Mouse (Mus musculus) midbrain, embryonic 11.5 days (tissue): Measurements from ENCODE around the gene Fam187a. TPM values are rescaled to one million over a fixed set of nuclear protein-coding genes. Genes with fewer than 3 reads are reported as not detected.

Experiments
- ATAC-seq: fragments of 200-750 bp; cut with Nextera tagmentation; 2 replicates; pipeline ENCODE4 v1.8.0; 2017; ENCODE audit warnings: moderate TSS enrichment, moderate library complexity; ENCODE audit not compliant: low FRiP score
- DNase-seq: peaks from one replicate; pipeline ENCODE4 v3.0.0; 2015; ENCODE audit warnings: low spot score; ENCODE audit errors: missing footprints
- H3K27ac ChIP-seq: fragments of 300-500 bp; sonication (generic); 2 replicates; pipeline ENCODE4 v1.5.1; 2014; ENCODE audit warnings: low read depth, low read length
- H3K27me3 ChIP-seq: fragments of 300-500 bp; sonication (generic); 2 replicates; pipeline ENCODE4 v1.6.1; 2014; ENCODE audit warnings: mild to moderate bottlenecking, low read length, moderate library complexity, mixed read lengths; ENCODE audit not compliant: control insufficient read depth, insufficient read depth
- H3K36me3 ChIP-seq: fragments of 300-500 bp; sonication (generic); 2 replicates; pipeline ENCODE4 v1.6.1; 2014; ENCODE audit warnings: mild to moderate bottlenecking, low read length, moderate library complexity, mixed read lengths; ENCODE audit not compliant: control insufficient read depth, insufficient read depth
- H3K4me1 ChIP-seq: fragments of 300-500 bp; sonication (generic); 2 replicates; pipeline ENCODE4 v1.6.1; 2014; ENCODE audit warnings: low read length; ENCODE audit not compliant: control insufficient read depth, insufficient read depth
- H3K4me2 ChIP-seq: fragments of 300-500 bp; sonication (generic); 2 replicates; pipeline ENCODE4 v1.6.1; 2014; ENCODE audit warnings: mild to moderate bottlenecking, moderate library complexity
- H3K4me3 ChIP-seq: fragments of 300-500 bp; sonication (generic); 2 replicates; pipeline ENCODE4 v1.5.1; 2014; ENCODE audit warnings: low read depth, low read length
- H3K9ac ChIP-seq: fragments of 300-500 bp; sonication (generic); 2 replicates; pipeline ENCODE4 v1.6.1; 2014; ENCODE audit warnings: low read length
- H3K9me3 ChIP-seq: fragments of 300-500 bp; sonication (generic); 2 replicates; pipeline ENCODE4 v1.6.1; 2016; ENCODE audit warnings: low read length; ENCODE audit not compliant: control insufficient read depth
- WGBS: fragments of 180-500 bp; shearing (Covaris S2); extraction: QIAGEN DNeasy Blood & Tissue Kit; methylation state at CpG from one replicate; pipeline ENCODE4 v1.1.7; 2014; 5-methylcytosine and 5-hydroxymethylcytosine counted together
- polyA plus RNA-seq: library from polyadenylated mRNA; unstranded; fragments of >200 nt; fragmentation: Nextera tagmentation; extraction: Ambion mirVana; gene quantifications from 2 replicates; pipeline ENCODE4 v1.2.1, GENCODE M21; 2014

Fam187a gene
- polyA plus RNA-seq, result 0.10 and 0.11 TPM in 2 replicates

GRCm38 (mm10) chr11:102884616-102885219, at the start of gene Fam187a:
Gene Fam187a (plus strand): TSS chr11:102885169.
- H3K36me3 ChIP-seq, result no peaks in the 10 kb centered on the region
- no peak within 1 kb of the TSS for H3K4me2 ChIP-seq
- H3K4me3 ChIP-seq, result no peak within 1 kb of the TSS
- no peaks in the 10 kb centered on the region for H3K9me3 ChIP-seq
- peaks cover 10% of the 10 kb centered on the region for H3K4me1 ChIP-seq
- 62% methylated on average over 10 of the region's 10 CpGs for WGBS
- ATAC-seq, result no peak
- peaks cover 2% of the 10 kb centered on the region for H3K27me3 ChIP-seq
- no peak within 1 kb of the TSS for H3K9ac ChIP-seq
- no peak within 1 kb of the TSS for H3K27ac ChIP-seq
- DNase-seq, result peak; percentile 62

GRCm38 (mm10) chr11:102835549-102835948, 49.4 kb upstream of the Fam187a start, which contains the start of gene Higd1b:
Gene Higd1b (plus strand): TSS chr11:102835849.
- no peaks in the 10 kb centered on the region for H3K4me1 ChIP-seq
- no peak within 1 kb of the TSS for H3K4me2 ChIP-seq
- H3K27ac ChIP-seq, result no peak within 1 kb of the TSS
- peaks cover 11% of the 10 kb centered on the region; the same call in 1 of the 2 replicates for H3K36me3 ChIP-seq
- H3K4me3 ChIP-seq, result no peak within 1 kb of the TSS
- no peaks in the 10 kb centered on the region for H3K9me3 ChIP-seq
- WGBS, result 80% methylated on average over 4 of the region's 4 CpGs
- DNase-seq (no peak), ATAC-seq (no peak)
- no peak within 1 kb of the TSS for H3K9ac ChIP-seq
- H3K27me3 ChIP-seq, result no peaks in the 10 kb centered on the region

GRCm38 (mm10) chr11:102836146-102836545, 48.8 kb upstream of the Fam187a start:
- Histone ChIP-seq H3K4me3 (no peak overlapping the region), H3K36me3 (peaks cover 15% of the 10 kb centered on the region), H3K4me2 (no peak overlapping the region), H3K9me3 (no peaks in the 10 kb centered on the region), H3K4me1 (no peaks in the 10 kb centered on the region), H3K27ac (no peak overlapping the region), H3K9ac (no peak overlapping the region), H3K27me3 (no peaks in the 10 kb centered on the region)
- ATAC-seq, result no peak
- no peak for DNase-seq
- 92% methylated on average over 9 of the region's 9 CpGs for WGBS

GRCm38 (mm10) chr11:102837385-102837784, 47.6 kb upstream of the Fam187a start:
- ATAC-seq (no peak), DNase-seq (no peak)
- Histone ChIP-seq H3K4me1 (no peaks in the 10 kb centered on the region), H3K4me2 (no peak overlapping the region), H3K27me3 (no peaks in the 10 kb centered on the region), H3K36me3 (peaks cover 19% of the 10 kb centered on the region), H3K27ac (no peak overlapping the region), H3K9ac (no peak overlapping the region), H3K9me3 (no peaks in the 10 kb centered on the region), H3K4me3 (no peak overlapping the region)
- WGBS, result 85% methylated on average over 1 of the region's 1 CpGs

GRCm38 (mm10) chr11:102838126-102838525, 46.8 kb upstream of the Fam187a start:
- H3K27me3 ChIP-seq, result no peaks in the 10 kb centered on the region
- no peak for DNase-seq
- 96% methylated on average over 2 of the region's 2 CpGs for WGBS
- no peak overlapping the region for H3K4me3 ChIP-seq
- H3K27ac ChIP-seq, result no peak overlapping the region
- H3K4me2 ChIP-seq, result no peak overlapping the region
- no peaks in the 10 kb centered on the region for H3K9me3 ChIP-seq
- peaks cover 21% of the 10 kb centered on the region for H3K36me3 ChIP-seq
- no peak for ATAC-seq
- no peaks in the 10 kb centered on the region for H3K4me1 ChIP-seq
- H3K9ac ChIP-seq, result no peak overlapping the region

GRCm38 (mm10) chr11:102838616-102839150, 46.3 kb upstream of the Fam187a start:
- 89% methylated on average over 9 of the region's 9 CpGs for WGBS
- no peak overlapping the region for H3K9ac ChIP-seq
- no peaks in the 10 kb centered on the region for H3K9me3 ChIP-seq
- H3K36me3 ChIP-seq, result peaks cover 23% of the 10 kb centered on the region
- ATAC-seq (no peak), DNase-seq (no peak)
- H3K4me2 ChIP-seq, result no peak overlapping the region
- no peaks in the 10 kb centered on the region for H3K27me3 ChIP-seq
- H3K4me3 ChIP-seq, result no peak overlapping the region
- H3K27ac ChIP-seq, result no peak overlapping the region
- no peaks in the 10 kb centered on the region for H3K4me1 ChIP-seq

- Histone ChIP-seq H3K4me1 (no peaks in the 10 kb centered on the region), H3K27ac (no peak overlapping the region), H3K9ac (no peak overlapping the region), H3K4me2 (no peak overlapping the region), H3K36me3 (peaks cover 52% of the 10 kb centered on the region), H3K9me3 (no peaks in the 10 kb centered on the region), H3K4me3 (no peak overlapping the region), H3K27me3 (no peaks in the 10 kb centered on the region)
- DNase-seq (no peak), ATAC-seq (no peak)
- WGBS, result 90% methylated on average over 10 of the region's 10 CpGs
These were observed 39.0 kb upstream of the Fam187a start for GRCm38 (mm10) chr11:102845926-102846325.

- H3K36me3 ChIP-seq, result peaks cover 44% of the 10 kb centered on the region
These were observed 33.1 kb upstream of the Fam187a start for GRCm38 (mm10) chr11:102851883-102852282.

GRCm38 (mm10) chr11:102853760-102854159, 31.2 kb upstream of the Fam187a start:
- Histone ChIP-seq H3K36me3 (peaks cover 32% of the 10 kb centered on the region), H3K4me2 (no peak overlapping the region), H3K27ac (no peak overlapping the region), H3K4me3 (no peak overlapping the region), H3K27me3 (no peaks in the 10 kb centered on the region), H3K4me1 (no peaks in the 10 kb centered on the region), H3K9me3 (no peaks in the 10 kb centered on the region), H3K9ac (no peak overlapping the region)
- DNase-seq, result no peak
- no peak for ATAC-seq

More at GRCm38 (mm10) chr11:102851883-102852282, 33.1 kb upstream of the Fam187a start:
- DNase-seq (peak; percentile 91), ATAC-seq (no peak)
- 74% methylated on average over 5 of the region's 5 CpGs for WGBS
- H3K4me3 ChIP-seq, result no peak overlapping the region
- H3K27me3 ChIP-seq, result no peaks in the 10 kb centered on the region
- no peaks in the 10 kb centered on the region for H3K4me1 ChIP-seq
- H3K9ac ChIP-seq, result no peak overlapping the region
- H3K27ac ChIP-seq, result no peak overlapping the region
- no peak overlapping the region for H3K4me2 ChIP-seq
- no peaks in the 10 kb centered on the region for H3K9me3 ChIP-seq
